Comparison of ENCODE assay signal across 11 mouse cellular contexts in genomic region chr6:117857990-117858389, GRCm38 (mm10). TPM values are rescaled to one million over a fixed set of nuclear protein-coding genes. Genes with fewer than 3 reads are reported as not detected.
DNase-seq lines count a peak whose midpoint lies in the region; ATAC-seq lines count a peak whose summit lies in the region.
"Had no signal": no experiment of that assay in that cellular context is flagged by ENCODE, and none has a peak within 500 bp of the region (broad histone marks: within the 10 kb centered on the region; RNA-seq: fewer than 3 reads in every experiment).

No protein-coding gene starts in this region.

- no peak overlapping the region for H3K4me3 ChIP-seq in kidney, embryonic 14.5 days (ENCODE audit: low read length)
- no peak overlapping the region for H3K4me3 ChIP-seq in kidney, embryonic 15.5 days (replicated peaks)
- H3K4me3 ChIP-seq: liver, embryonic 15.5 days had no signal

- no peaks in the 10 kb centered on the region for H3K36me3 ChIP-seq in kidney, embryonic 14.5 days (ENCODE audit: control insufficient read depth, insufficient read depth, low read length)
- H3K36me3 ChIP-seq in kidney, embryonic 15.5 days, result no peaks in the 10 kb centered on the region
- H3K36me3 ChIP-seq: liver, embryonic 15.5 days had no signal

- H3K27me3 ChIP-seq in kidney, embryonic 14.5 days (ENCODE audit: control insufficient read depth, insufficient read depth, low read length), result no peaks in the 10 kb centered on the region
- no peaks in the 10 kb centered on the region for H3K27me3 ChIP-seq in kidney, embryonic 15.5 days
- H3K27me3 ChIP-seq: liver, embryonic 15.5 days had no signal

- H3K27ac ChIP-seq in kidney, embryonic 14.5 days (ENCODE audit: low read depth, low read length), result no peak overlapping the region
- H3K27ac ChIP-seq in kidney, embryonic 15.5 days, result no peak overlapping the region
- H3K27ac ChIP-seq: liver, embryonic 15.5 days had no signal

- peak; percentile 16 for DNase-seq in retina, embryonic 14.5 days (ENCODE audit: low spot score)
- no peak for DNase-seq in retina, postnatal 1 day
- DNase-seq in ZHBTc4 (ENCODE audit: low read depth, low spot score), result peak; percentile 51
- no peak for DNase-seq in adipocyte (ENCODE audit: low spot score)
- no peak for DNase-seq in right cerebral cortex, adult 2 months (ENCODE audit: low spot score in 2 of 2)
- DNase-seq: cerebellum, adult 2 months; heart, postnatal 4 days; spleen, adult 18-20 months had no signal

- H3K9me3 ChIP-seq in kidney, embryonic 14.5 days (ENCODE audit: control insufficient read depth, low read length), result no peaks in the 10 kb centered on the region
- no peaks in the 10 kb centered on the region for H3K9me3 ChIP-seq in kidney, embryonic 15.5 days (replicated peaks)
- H3K9me3 ChIP-seq: liver, embryonic 15.5 days had no signal

- H3K4me1 ChIP-seq in kidney, embryonic 14.5 days (ENCODE audit: control insufficient read depth, insufficient read depth, low read length), result no peaks in the 10 kb centered on the region
- H3K4me1 ChIP-seq in kidney, embryonic 15.5 days, result no peaks in the 10 kb centered on the region

- WGBS in kidney, embryonic 14.5 days, result 87% methylated on average over 1 of the region's 1 CpGs
- WGBS in kidney, embryonic 15.5 days, result 82% methylated on average over 1 of the region's 1 CpGs

- no peak overlapping the region for H3K4me2 ChIP-seq in kidney, embryonic 14.5 days (replicated peaks; ENCODE audit: low read depth, low read length)
- H3K4me2 ChIP-seq in kidney, embryonic 15.5 days, result no peak overlapping the region
- H3K4me2 ChIP-seq: liver, embryonic 15.5 days had no signal

- 0 out of 2 replicates have a peak, but pooled peaks have one; percentile 52 for ATAC-seq in kidney, embryonic 14.5 days (ENCODE audit: low FRiP score, low TSS enrichment)
- no peak for ATAC-seq in kidney, embryonic 15.5 days (replicated peaks; ENCODE audit: low FRiP score)

- no peak overlapping the region for H3K9ac ChIP-seq in kidney, embryonic 14.5 days (ENCODE audit: low read depth, low read length)
- no peak overlapping the region for H3K9ac ChIP-seq in kidney, embryonic 15.5 days
- H3K9ac ChIP-seq: liver, embryonic 15.5 days had no signal

RNA-seq across cellular contexts. Expression of gene Zfp239, which starts 3.9 kb away (rescaled TPM):
- 6.6 and 10.0 TPM in 2 replicates for polyA plus RNA-seq in kidney, embryonic 14.5 days (2014; fragmentation: Nextera tagmentation; extraction: Ambion mirVana)
- 9.4 and 12.7 TPM in 2 replicates for polyA plus RNA-seq in kidney, embryonic 15.5 days (2015; fragmentation: Nextera tagmentation; extraction: Ambion mirVana)

RNA-seq across cellular contexts. Expression of gene Zfp637, which starts 17.0 kb away (rescaled TPM):
- polyA plus RNA-seq in kidney, embryonic 14.5 days (2014; fragmentation: Nextera tagmentation; extraction: Ambion mirVana), result 110 and 111 TPM in 2 replicates
- polyA plus RNA-seq in kidney, embryonic 15.5 days (2015; fragmentation: Nextera tagmentation; extraction: Ambion mirVana), result 99.7 and 102 TPM in 2 replicates

RNA-seq across cellular contexts. Expression of gene Hnrnpf, which starts 42.1 kb away (rescaled TPM):
- polyA plus RNA-seq in kidney, embryonic 14.5 days (2014; fragmentation: Nextera tagmentation; extraction: Ambion mirVana), result 606 and 823 TPM in 2 replicates
- polyA plus RNA-seq in kidney, embryonic 15.5 days (2015; fragmentation: Nextera tagmentation; extraction: Ambion mirVana), result 748 and 781 TPM in 2 replicates

Comparison
In these comparisons a context has a peak if more than half of its experiments do, and no peak if none do; other contexts are left out.
1. DNase-seq: peak in retina, embryonic 14.5 days (single experiment) and ZHBTc4 (single experiment); none in retina, postnatal 1 day (single experiment), adipocyte (single experiment) and right cerebral cortex, adult 2 months (0 of 2).